Mouse (Mus musculus): ENCODE measurements around the gene Lman1l.

Gene Lman1l

GRCm38 (mm10) chr9:57618854-57619253 is 1.7 kb downstream of the Lman1l start:
- no peak for DNase-seq (ENCODE audit: extremely low read depth, low read depth)

- no peak for DNase-seq (ENCODE audit: extremely low read depth, low read depth)
These were observed 2.9 kb downstream of the Lman1l start for GRCm38 (mm10) chr9:57617556-57618169.

DNA sequence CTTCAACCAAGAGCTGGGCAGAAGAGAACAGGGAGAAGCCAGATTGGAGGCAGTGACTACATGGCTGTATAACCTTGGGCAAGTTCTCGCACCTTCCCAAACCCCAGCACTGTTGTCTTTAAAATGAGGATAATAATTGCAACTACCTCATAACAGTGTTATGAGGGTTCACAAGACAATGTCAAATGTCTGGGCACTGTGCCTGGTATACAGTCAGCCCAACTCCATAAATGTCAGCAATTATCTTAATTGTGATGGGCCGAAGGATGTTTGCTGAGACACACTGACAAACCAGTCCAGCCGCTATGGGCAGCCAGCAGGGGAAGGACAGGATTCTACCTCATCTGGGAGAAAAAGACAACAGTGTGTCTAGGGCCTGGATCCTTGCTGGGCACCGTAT is 5.8 kb downstream of the Lman1l start:
- DNase-seq (ENCODE audit: extremely low read depth, low read depth) = no peak

GRCm38 (mm10) chr9:57613975-57614374 is 6.6 kb downstream of the Lman1l start:
- no peak for DNase-seq (ENCODE audit: extremely low read depth, low read depth)

- no peak for DNase-seq (ENCODE audit: extremely low read depth, low read depth)
These were observed 8.0 kb downstream of the Lman1l start for GRCm38 (mm10) chr9:57612587-57612986.

DNA sequence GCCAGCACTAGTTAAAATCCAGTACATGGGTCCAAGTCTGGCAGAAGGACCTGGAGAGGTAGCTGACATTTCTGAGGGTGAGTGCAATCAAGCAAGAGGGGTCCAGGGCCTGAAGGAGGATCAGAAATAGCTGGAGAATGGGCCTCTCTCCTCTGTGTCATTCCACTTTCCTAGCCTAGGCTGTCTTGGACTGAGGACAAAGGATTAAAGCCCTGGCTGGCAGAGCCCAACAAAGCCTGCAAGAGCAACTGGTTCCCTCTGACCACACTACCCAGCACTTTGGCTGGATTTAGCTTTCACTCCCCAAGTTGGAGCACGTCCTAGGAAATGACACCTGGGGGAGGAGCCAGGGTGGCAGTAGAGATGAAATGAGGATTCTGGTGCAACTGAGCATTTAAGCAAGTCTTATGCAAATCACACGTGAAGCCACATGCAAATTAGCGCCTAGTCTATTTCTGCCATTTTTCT is 10.2 kb downstream of the Lman1l start:
- no peak for DNase-seq (ENCODE audit: extremely low read depth, low read depth)

DNA sequence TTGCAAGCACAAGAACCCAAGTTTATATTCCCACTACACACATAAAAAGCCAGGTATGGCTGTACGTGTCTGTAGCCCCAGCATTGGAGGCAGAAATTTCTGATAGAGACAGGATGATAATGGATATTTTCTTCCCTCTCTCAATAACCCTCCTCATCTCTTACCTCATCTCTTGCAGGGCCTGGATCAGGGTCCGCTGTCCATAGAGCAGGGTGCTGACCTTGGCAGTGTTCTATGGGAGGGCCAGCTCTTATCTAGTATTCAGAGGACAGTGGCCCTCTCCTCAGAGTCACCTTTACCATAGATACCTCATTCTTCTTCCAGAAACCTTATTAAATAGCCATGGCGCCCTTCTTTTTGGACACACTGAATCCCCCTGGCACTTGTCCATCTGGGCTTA is 10.8 kb downstream of the Lman1l start:
- DNase-seq (ENCODE audit: extremely low read depth, low read depth) = no peak

DNA sequence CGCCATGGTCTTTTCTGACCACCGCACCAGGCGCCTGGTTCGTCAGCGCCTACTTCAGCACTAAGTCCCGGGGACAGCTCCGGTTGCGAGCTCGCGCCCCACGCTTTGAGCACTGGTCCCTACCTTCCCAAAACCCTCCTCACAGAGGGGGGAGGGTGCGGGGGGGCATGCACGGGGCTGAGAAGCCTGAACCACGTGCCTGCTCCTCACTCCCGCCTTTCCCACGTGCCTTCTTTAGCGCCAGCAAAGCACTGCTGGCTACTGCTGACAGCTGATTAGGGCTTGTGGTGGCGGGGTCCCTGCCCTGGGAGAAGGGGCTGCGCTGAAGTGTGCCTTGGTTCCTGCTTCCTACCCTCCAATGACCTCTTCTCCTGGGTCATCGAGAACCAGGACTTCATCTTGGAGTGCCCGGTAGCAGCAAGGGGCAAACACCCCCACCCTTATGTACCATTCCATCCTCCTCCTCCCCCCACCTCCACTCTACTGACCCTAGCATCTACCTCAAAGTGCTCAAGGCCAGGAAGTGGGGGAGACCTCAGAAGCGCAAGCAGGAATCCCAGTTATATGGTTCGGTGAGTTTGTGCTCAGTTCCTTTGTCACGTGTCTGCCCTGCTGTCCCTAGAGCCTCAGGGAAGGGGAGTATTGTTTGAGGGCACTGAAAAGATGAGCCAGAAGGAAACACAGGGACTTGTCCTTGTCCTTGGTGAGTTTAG is 14.3 kb downstream of the Lman1l start, which contains the start of gene Cplx3:
TSS of gene Cplx3 (minus strand) at position 143 of the 713 bp plus-strand sequence.
- DNase-seq (ENCODE audit: extremely low read depth, low read depth) = no peak

DNA sequence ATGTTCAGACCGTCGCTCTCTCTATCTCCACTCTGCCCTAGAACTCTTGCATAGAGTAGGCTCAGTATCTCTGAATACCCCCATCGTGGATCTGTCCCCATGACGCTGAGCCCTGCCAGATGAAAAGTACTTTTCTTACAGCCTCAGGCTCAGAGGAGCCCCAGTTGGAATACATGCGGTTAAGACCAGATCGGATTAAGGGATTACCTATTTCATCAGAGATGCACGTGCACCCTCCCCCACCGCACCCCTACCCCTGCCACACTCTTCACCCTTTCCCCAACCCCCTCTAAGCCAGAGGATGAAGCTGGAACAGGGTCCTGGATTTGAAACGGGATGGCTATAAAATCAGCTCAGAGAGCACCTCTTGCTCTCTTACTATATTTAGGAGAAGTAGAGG is 15.1 kb downstream of the Lman1l start:
- no peak for DNase-seq (ENCODE audit: extremely low read depth, low read depth)

DNA sequence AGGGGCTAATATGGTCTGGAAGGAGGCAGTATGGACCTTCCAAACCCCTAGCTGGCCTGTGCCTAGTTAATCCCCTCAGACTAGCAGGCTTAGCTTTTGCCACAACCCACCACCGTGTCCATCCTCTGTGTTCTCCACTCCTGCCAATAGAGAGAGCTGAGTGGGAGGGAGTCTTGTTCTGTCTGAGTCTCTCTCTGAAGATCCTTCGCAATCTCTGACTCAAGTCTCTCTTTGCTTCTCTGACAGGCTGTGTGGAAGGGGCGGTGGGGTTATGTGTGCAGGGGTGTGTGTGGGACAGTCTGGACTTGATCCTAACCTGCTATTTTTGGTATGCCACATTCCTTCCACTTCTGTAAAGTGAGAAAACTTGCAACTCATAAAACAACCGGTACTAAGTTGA is 15.7 kb downstream of the Lman1l start:
- DNase-seq (ENCODE audit: extremely low read depth, low read depth) = no peak

DNA sequence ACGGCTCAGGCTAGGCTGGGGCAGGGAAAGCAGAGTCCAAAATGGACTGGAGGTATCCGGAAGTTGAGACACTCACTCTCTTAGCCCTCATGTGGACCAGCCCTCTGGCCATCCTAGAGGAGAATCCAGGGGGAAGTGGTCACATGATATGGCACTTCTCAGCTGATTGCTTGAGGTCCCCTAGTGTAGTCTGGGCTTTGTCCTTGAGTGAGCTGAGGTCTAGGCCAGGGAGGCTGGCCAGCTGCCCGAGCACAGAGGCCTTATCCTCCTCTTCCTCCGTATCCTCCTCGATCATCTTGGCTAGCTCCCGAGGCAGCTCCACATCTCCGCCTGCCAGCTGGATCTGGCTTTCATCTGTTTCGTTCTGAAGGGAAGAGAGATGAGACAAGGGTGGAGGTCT is 18.5 kb downstream of the Lman1l start:
- DNase-seq (ENCODE audit: extremely low read depth, low read depth) = no peak

- DNase-seq (ENCODE audit: extremely low read depth, low read depth) = no peak
These were observed 19.2 kb downstream of the Lman1l start for GRCm38 (mm10) chr9:57601353-57601706.

GRCm38 (mm10) chr9:57600620-57601352 is 19.8 kb downstream of the Lman1l start:
- DNase-seq (ENCODE audit: extremely low read depth, low read depth) = peak; percentile 26

DNA sequence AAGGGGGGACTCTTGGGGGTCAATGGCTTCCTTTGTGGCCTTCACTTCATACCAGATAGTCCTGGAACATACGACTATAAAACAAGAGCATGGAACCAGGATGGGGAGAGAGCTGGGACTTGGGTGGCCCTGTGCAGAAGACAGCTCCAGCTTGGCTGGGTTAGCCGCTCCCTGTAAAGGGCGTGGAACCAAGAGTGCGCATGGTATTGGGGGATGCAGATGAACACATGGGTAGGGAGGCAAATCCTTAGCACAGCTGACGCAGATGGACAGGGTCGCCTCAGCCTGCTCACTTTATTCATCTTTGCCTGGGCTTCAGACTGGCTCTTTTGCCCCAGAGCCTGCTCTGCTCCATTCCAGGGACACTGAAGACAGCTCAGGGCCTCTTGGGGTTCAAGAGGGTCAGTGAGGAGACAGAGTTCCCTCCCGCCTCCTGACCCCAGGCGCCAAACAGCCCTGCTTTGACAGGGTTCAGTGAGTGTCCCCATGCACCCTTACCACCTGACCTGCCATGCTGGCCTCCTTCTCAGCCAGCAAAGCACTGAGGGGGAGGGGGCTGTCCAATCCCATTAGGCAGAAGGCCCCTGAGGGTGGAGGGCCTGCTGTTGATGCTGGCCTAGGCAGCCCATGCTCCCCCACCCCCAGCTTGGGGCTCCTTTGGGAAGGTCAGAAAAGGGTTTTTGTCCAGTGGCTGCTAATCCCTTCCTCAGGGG is 21.6 kb downstream of the Lman1l start:
- no peak for DNase-seq (ENCODE audit: extremely low read depth, low read depth)

DNA sequence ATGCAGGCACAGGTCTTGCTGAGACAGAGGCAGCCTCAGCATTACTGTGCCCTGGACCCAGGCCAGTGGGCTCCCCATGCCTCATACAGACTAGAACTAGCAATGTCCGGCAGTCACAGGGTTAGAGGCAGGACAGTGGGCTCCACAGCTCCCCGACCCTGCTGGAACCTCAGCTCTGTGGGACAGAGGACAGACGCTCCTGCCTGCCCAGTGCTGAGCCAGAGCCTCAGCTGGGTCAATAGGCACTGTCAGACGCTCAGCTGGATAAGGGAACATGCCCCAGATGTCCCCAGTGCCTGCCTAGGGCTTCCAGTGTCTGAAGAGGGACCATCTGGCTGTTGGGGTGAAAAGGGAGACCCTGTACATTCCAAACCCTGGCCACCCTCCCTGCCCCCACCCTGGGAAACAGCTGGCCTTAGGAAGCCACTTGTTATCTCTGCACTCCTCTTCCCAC is 22.6 kb downstream of the Lman1l start:
- DNase-seq (ENCODE audit: extremely low read depth, low read depth) = no peak

- DNase-seq (ENCODE audit: extremely low read depth, low read depth) = no peak
These were observed 23.3 kb downstream of the Lman1l start for GRCm38 (mm10) chr9:57597265-57597664.

- no peak for DNase-seq (ENCODE audit: extremely low read depth, low read depth)
These were observed 26.4 kb downstream of the Lman1l start for GRCm38 (mm10) chr9:57594174-57594509.

- no peak for DNase-seq (ENCODE audit: extremely low read depth, low read depth)
These were observed 27.0 kb downstream of the Lman1l start for GRCm38 (mm10) chr9:57593454-57594173.

DNA sequence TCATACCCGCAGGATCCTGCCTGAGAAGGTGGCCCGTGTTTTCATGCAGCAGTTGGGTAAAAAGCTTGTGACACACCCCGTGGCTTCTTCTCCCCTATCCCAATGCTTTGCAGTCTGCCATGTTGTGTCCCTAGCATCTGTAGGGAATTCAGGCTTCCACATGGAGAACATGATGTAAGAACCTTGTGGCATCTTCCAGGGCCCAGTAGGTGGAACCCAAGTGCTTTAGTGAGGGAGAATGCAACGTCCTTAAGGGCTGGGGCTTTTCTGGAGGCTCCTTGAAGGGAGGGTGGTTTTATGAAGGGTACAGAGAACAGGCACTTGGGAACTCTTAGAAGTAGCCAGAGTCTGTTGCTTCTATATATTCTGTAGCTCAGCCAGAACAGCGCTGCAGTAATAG is 29.8 kb downstream of the Lman1l start:
- no peak for DNase-seq (ENCODE audit: extremely low read depth, low read depth)

- DNase-seq (ENCODE audit: extremely low read depth, low read depth) = peak; percentile 43
These were observed 31.1 kb downstream of the Lman1l start, which contains the start of gene Ulk3 for GRCm38 (mm10) chr9:57589224-57590126. Gene Ulk3 (plus strand): TSS chr9:57589452.
